Mouse (Mus musculus) neural tube, embryonic 13.5 days (tissue): Measurements from ENCODE around the gene Plekha8. TPM values are rescaled to one million over a fixed set of nuclear protein-coding genes. Genes with fewer than 3 reads are reported as not detected.
A peak's percentile ranks its signal among the peaks of the same experiment; 100 is the strongest.

Source experiments
- ATAC-seq: fragments of 200-750 bp; cut with Nextera tagmentation; 2 replicates; pipeline ENCODE4 v1.8.0; 2017; ENCODE audit warnings: low read depth, mild to moderate bottlenecking, moderate TSS enrichment, moderate library complexity
- H3K27ac ChIP-seq: fragments of 300-500 bp; sonication (generic); replicated peaks from 2 replicates; pipeline ENCODE4 v1.5.1; 2015; ENCODE audit warnings: moderate library complexity, mild to moderate bottlenecking, inconsistent platforms
- H3K27me3 ChIP-seq: fragments of 300-500 bp; sonication (generic); 2 replicates; pipeline ENCODE4 v1.6.1; 2015; ENCODE audit warnings: mild to moderate bottlenecking, inconsistent platforms
- H3K36me3 ChIP-seq: fragments of 300-500 bp; sonication (generic); 2 replicates; pipeline ENCODE4 v1.6.1; 2015; ENCODE audit warnings: mild to moderate bottlenecking, inconsistent platforms
- H3K4me1 ChIP-seq: fragments of 300-500 bp; sonication (generic); replicated peaks from 2 replicates; pipeline ENCODE4 v1.6.1; 2015; ENCODE audit warnings: inconsistent platforms
- H3K4me2 ChIP-seq: fragments of 300-500 bp; sonication (generic); 2 replicates; pipeline ENCODE4 v1.6.1; 2015; ENCODE audit warnings: inconsistent platforms, mild to moderate bottlenecking, moderate library complexity
- H3K4me3 ChIP-seq: fragments of 300-500 bp; sonication (generic); 2 replicates; pipeline ENCODE4 v1.5.1; 2015; ENCODE audit warnings: mild to moderate bottlenecking, inconsistent platforms
- H3K9ac ChIP-seq: fragments of 300-500 bp; sonication (generic); 2 replicates; pipeline ENCODE4 v1.6.1; 2015; ENCODE audit warnings: moderate library complexity, mild to moderate bottlenecking, inconsistent platforms
- H3K9me3 ChIP-seq: fragments of 300-500 bp; sonication (generic); 2 replicates; pipeline ENCODE4 v1.6.1; 2016; ENCODE audit warnings: inconsistent platforms
- WGBS: fragments of 180-500 bp; shearing (Covaris S2); methylation state at CpG from one replicate; pipeline ENCODE4 v1.1.7; 2015; 5-methylcytosine and 5-hydroxymethylcytosine counted together
- polyA plus RNA-seq: library from polyadenylated mRNA; unstranded; fragments of >200 nt; fragmentation: Nextera tagmentation; extraction: Ambion mirVana; gene quantifications from 2 replicates; pipeline ENCODE4 v1.2.1, GENCODE M21; 2015

Gene Plekha8
- polyA plus RNA-seq, result 9.6 and 10.2 TPM in 2 replicates

- H3K9me3 ChIP-seq, result no peaks in the 10 kb centered on the region
- peak within 1 kb of the TSS; percentile 83 for H3K27ac ChIP-seq
- H3K4me1 ChIP-seq, result peaks cover 51% of the 10 kb centered on the region
- under 1% methylated on average over 48 of the region's 49 CpGs for WGBS
- H3K36me3 ChIP-seq, result no peaks in the 10 kb centered on the region
- peak; percentile 95 for ATAC-seq
- H3K9ac ChIP-seq, result peak within 1 kb of the TSS; percentile 90
- H3K4me3 ChIP-seq, result peak within 1 kb of the TSS; percentile 96
- peak within 1 kb of the TSS; percentile 80 for H3K4me2 ChIP-seq
- H3K27me3 ChIP-seq, result no peaks in the 10 kb centered on the region
Measured at GRCm38 (mm10) chr6:54594469-54595329, at the start of gene Plekha8. Gene Plekha8, plus strand, starts transcription at chr6:54595111.

- Histone ChIP-seq H3K4me1 (peaks cover 55% of the 10 kb centered on the region), H3K27ac (peak overlapping the region; percentile 59), H3K36me3 (peaks cover 15% of the 10 kb centered on the region), H3K9ac (no peak overlapping the region), H3K4me3 (no peak overlapping the region), H3K4me2 (no peak overlapping the region), H3K27me3 (no peaks in the 10 kb centered on the region), H3K9me3 (no peaks in the 10 kb centered on the region)
- 49% methylated on average over 13 of the region's 13 CpGs for whole genome bisulfite sequencing
- peak; percentile 65 for ATAC-seq
Measured at GRCm38 (mm10) chr6:54548314-54549019, 46.4 kb upstream of the Plekha8 start.

- 65% methylated on average over 4 of the region's 4 CpGs for WGBS
Measured at GRCm38 (mm10) chr6:54549311-54549710, 45.6 kb upstream of the Plekha8 start.

GRCm38 (mm10) chr6:54550801-54551323 is 44.0 kb upstream of the Plekha8 start:
- ATAC-seq, result no peak
- Histone ChIP-seq H3K36me3 (peaks cover 3% of the 10 kb centered on the region; the same call in 1 of the 2 replicates), H3K9me3 (no peaks in the 10 kb centered on the region), H3K27me3 (0 out of 2 replicates have a peak, but pooled peaks cover 6% of the 10 kb centered on the region), H3K4me1 (peaks cover 79% of the 10 kb centered on the region), H3K9ac (no peak overlapping the region), H3K4me3 (no peak overlapping the region), H3K27ac (no peak overlapping the region), H3K4me2 (no peak overlapping the region)
- whole genome bisulfite sequencing, result 68% methylated on average over 6 of the region's 7 CpGs

More at GRCm38 (mm10) chr6:54549311-54549710, 45.6 kb upstream of the Plekha8 start:
- Histone ChIP-seq H3K27ac (peak overlapping the region; percentile 59; the same call in 1 of the 2 replicates), H3K9me3 (no peaks in the 10 kb centered on the region), H3K36me3 (peaks cover 9% of the 10 kb centered on the region; the same call in 1 of the 2 replicates), H3K4me2 (no peak overlapping the region), H3K9ac (no peak overlapping the region), H3K4me3 (no peak overlapping the region), H3K4me1 (peaks cover 63% of the 10 kb centered on the region), H3K27me3 (no peaks in the 10 kb centered on the region)
- no peak for ATAC-seq

GRCm38 (mm10) chr6:54552721-54553413 is 42.0 kb upstream of the Plekha8 start:
- peak overlapping the region; percentile 11; the same call in 1 of the 2 replicates for H3K4me2 ChIP-seq
- H3K4me1 ChIP-seq, result peaks cover 81% of the 10 kb centered on the region
- peak overlapping the region; percentile 55 for H3K27ac ChIP-seq
- H3K36me3 ChIP-seq, result peaks cover 6% of the 10 kb centered on the region; the same call in 1 of the 2 replicates
- H3K27me3 ChIP-seq, result 0 out of 2 replicates have a peak, but pooled peaks cover 8% of the 10 kb centered on the region
- ATAC-seq, result peak; percentile 74
- WGBS, result 25% methylated on average over 9 of the region's 9 CpGs
- H3K9me3 ChIP-seq, result no peaks in the 10 kb centered on the region
- no peak overlapping the region for H3K4me3 ChIP-seq
- no peak overlapping the region for H3K9ac ChIP-seq

GRCm38 (mm10) chr6:54553632-54554031 is 41.3 kb upstream of the Plekha8 start:
- Histone ChIP-seq H3K9ac (no peak overlapping the region), H3K27me3 (0 out of 2 replicates have a peak, but pooled peaks cover 8% of the 10 kb centered on the region), H3K4me3 (no peak overlapping the region), H3K4me2 (no peak overlapping the region), H3K36me3 (peaks cover 6% of the 10 kb centered on the region; the same call in 1 of the 2 replicates), H3K27ac (peak overlapping the region; percentile 59), H3K4me1 (peaks cover 79% of the 10 kb centered on the region), H3K9me3 (no peaks in the 10 kb centered on the region)
- 45% methylated on average over 2 of the region's 2 CpGs for WGBS
- ATAC-seq, result no peak

GRCm38 (mm10) chr6:54554341-54555110 is 40.4 kb upstream of the Plekha8 start:
- Histone ChIP-seq H3K27ac (peak overlapping the region; percentile 59), H3K4me3 (no peak overlapping the region), H3K27me3 (0 out of 2 replicates have a peak, but pooled peaks cover 8% of the 10 kb centered on the region), H3K36me3 (peaks cover 6% of the 10 kb centered on the region; the same call in 1 of the 2 replicates), H3K4me1 (peaks cover 73% of the 10 kb centered on the region), H3K9me3 (no peaks in the 10 kb centered on the region), H3K4me2 (no peak overlapping the region), H3K9ac (no peak overlapping the region)
- ATAC-seq, result peak; percentile 77
- 10% methylated on average over 8 of the region's 8 CpGs for WGBS

- Histone ChIP-seq H3K36me3 (peaks cover 6% of the 10 kb centered on the region; the same call in 1 of the 2 replicates), H3K9me3 (no peaks in the 10 kb centered on the region), H3K27me3 (0 out of 2 replicates have a peak, but pooled peaks cover 8% of the 10 kb centered on the region), H3K9ac (no peak overlapping the region), H3K4me3 (no peak overlapping the region), H3K4me2 (no peak overlapping the region), H3K27ac (peak overlapping the region; percentile 46; the same call in 1 of the 2 replicates), H3K4me1 (peaks cover 67% of the 10 kb centered on the region)
- WGBS, result 53% methylated on average over 1 of the region's 1 CpGs
- no peak for ATAC-seq
Measured at GRCm38 (mm10) chr6:54555816-54556215, 39.1 kb upstream of the Plekha8 start.

- H3K9me3 ChIP-seq, result no peaks in the 10 kb centered on the region
- no peak overlapping the region for H3K4me3 ChIP-seq
- peaks cover 55% of the 10 kb centered on the region for H3K4me1 ChIP-seq
- no peak overlapping the region for H3K27ac ChIP-seq
- no peak for ATAC-seq
- no peak overlapping the region for H3K9ac ChIP-seq
- H3K4me2 ChIP-seq, result no peak overlapping the region
- H3K27me3 ChIP-seq, result 0 out of 2 replicates have a peak, but pooled peaks cover 8% of the 10 kb centered on the region
- WGBS, result 94% methylated on average over 7 of the region's 7 CpGs
- 0 out of 2 replicates have a peak, but pooled peaks cover 3% of the 10 kb centered on the region for H3K36me3 ChIP-seq
Measured at GRCm38 (mm10) chr6:54557671-54558070, 37.2 kb upstream of the Plekha8 start.

- 56% methylated on average over 7 of the region's 7 CpGs for WGBS
- no peak for ATAC-seq
- Histone ChIP-seq H3K4me2 (no peak overlapping the region), H3K36me3 (0 out of 2 replicates have a peak, but pooled peaks cover 3% of the 10 kb centered on the region), H3K4me3 (no peak overlapping the region), H3K27me3 (0 out of 2 replicates have a peak, but pooled peaks cover 8% of the 10 kb centered on the region), H3K9ac (no peak overlapping the region), H3K9me3 (no peaks in the 10 kb centered on the region), H3K4me1 (peaks cover 52% of the 10 kb centered on the region), H3K27ac (no peak overlapping the region)
Measured at GRCm38 (mm10) chr6:54558466-54558865, 36.4 kb upstream of the Plekha8 start.
